Mouse (Mus musculus) v-Abl transformed pro-B cells (cell line): Measurements from ENCODE around the gene Nfatc4.

Source experiments
- in situ Hi-C, 2 experiments: fragments of 400-800 bp; cut with MboI; formaldehyde crosslinking; loops; one replicate each; pipeline ENCODE4 v1.15.1; 2025; ENCODE audit not compliant: unreplicated experiment in 2 of 2

The Nfatc4 gene

GRCm38 (mm10) chr14:55845506-55846294 is 22.8 kb downstream of the Nfatc4 start:
- in situ Hi-C loops: loop anchor here in 1 of 2 experiments (25.0 kb wide), 1 partner anchor 467 kb away; no protein-coding TSS in a partner anchor

- in situ Hi-C loops: loop anchor here in 1 of 2 experiments (25.0 kb wide), 1 partner anchor 461 kb away; no protein-coding TSS in a partner anchor
Measured at GRCm38 (mm10) chr14:55850885-55851284, 27.9 kb downstream of the Nfatc4 start.

GRCm38 (mm10) chr14:55852646-55853551 is 30.0 kb downstream of the Nfatc4 start:
- in situ Hi-C loops: loop anchor here in 1 of 2 experiments (25.0 kb wide), 1 partner anchor 459 kb away; no protein-coding TSS in a partner anchor

- in situ Hi-C loops: loop anchor here in 1 of 2 experiments (25.0 kb wide), 1 partner anchor 459 kb away; no protein-coding TSS in a partner anchor
Measured at GRCm38 (mm10) chr14:55853621-55854285, 30.8 kb downstream of the Nfatc4 start, which contains the start of gene Nynrin. TSS of gene Nynrin (plus strand) at chr14:55854010.

GRCm38 (mm10) chr14:55854406-55855100 is 31.6 kb downstream of the Nfatc4 start:
- in situ Hi-C loops: loop anchor here in 1 of 2 experiments (25.0 kb wide), 1 partner anchor 458 kb away; no protein-coding TSS in a partner anchor

- in situ Hi-C loops: loop anchor here in 1 of 2 experiments (25.0 kb wide), 1 partner anchor 457 kb away; no protein-coding TSS in a partner anchor
Measured at GRCm38 (mm10) chr14:55855101-55855561, 32.2 kb downstream of the Nfatc4 start.

- in situ Hi-C loops: loop anchor here in 1 of 2 experiments (25.0 kb wide), 1 partner anchor 455 kb away; no protein-coding TSS in a partner anchor
Measured at GRCm38 (mm10) chr14:55857588-55857987, 34.6 kb downstream of the Nfatc4 start.

GRCm38 (mm10) chr14:55862186-55862585 is 39.2 kb downstream of the Nfatc4 start:
- in situ Hi-C loops: loop anchor here (10.0 to 25.0 kb wide), 2 partner anchors 77 to 450 kb away; partner anchors contain the start of genes Adcy4 (in 1 of the 2) and Ripk3 (in 1 of the 2)

GRCm38 (mm10) chr14:55862970-55863369 is 40.0 kb downstream of the Nfatc4 start:
- in situ Hi-C loops: loop anchor here (10.0 to 25.0 kb wide), 2 partner anchors 78 to 449 kb away; partner anchors contain the start of genes Adcy4 (in 1 of the 2) and Ripk3 (in 1 of the 2)

- in situ Hi-C loops: loop anchor here (10.0 to 25.0 kb wide), 2 partner anchors 79 to 449 kb away; partner anchors contain the start of genes Adcy4 (in 1 of the 2) and Ripk3 (in 1 of the 2)
Measured at GRCm38 (mm10) chr14:55863773-55864172, 40.8 kb downstream of the Nfatc4 start.

- in situ Hi-C loops: loop anchor here (10.0 to 25.0 kb wide), 2 partner anchors 82 to 445 kb away; partner anchors contain the start of genes Adcy4 (in 1 of the 2) and Ripk3 (in 1 of the 2)
Measured at GRCm38 (mm10) chr14:55866962-55867361, 44.0 kb downstream of the Nfatc4 start.

GRCm38 (mm10) chr14:55868230-55869026 is 45.5 kb downstream of the Nfatc4 start:
- in situ Hi-C loops: loop anchor here (10.0 to 25.0 kb wide), 2 partner anchors 84 to 444 kb away; partner anchors contain the start of genes Adcy4 (in 1 of the 2) and Ripk3 (in 1 of the 2)

GRCm38 (mm10) chr14:55869538-55869937 is 46.6 kb downstream of the Nfatc4 start:
- in situ Hi-C loops: loop anchor here (10.0 to 25.0 kb wide), 2 partner anchors 85 to 443 kb away; partner anchors contain the start of genes Adcy4 (in 1 of the 2) and Ripk3 (in 1 of the 2)

- in situ Hi-C loops: loop anchor here (5.0 to 25.0 kb wide), 2 partner anchors 50 to 440 kb away; no protein-coding TSS in a partner anchor
Measured at GRCm38 (mm10) chr14:55872039-55872438, 49.1 kb downstream of the Nfatc4 start.

- in situ Hi-C loops: loop anchor here (5.0 to 25.0 kb wide), 2 partner anchors 50 to 440 kb away; no protein-coding TSS in a partner anchor
Measured at GRCm38 (mm10) chr14:55872551-55872950, 49.6 kb downstream of the Nfatc4 start.

- in situ Hi-C loops: loop anchor here (5.0 to 25.0 kb wide), 2 partner anchors 49 to 439 kb away; no protein-coding TSS in a partner anchor
Measured at GRCm38 (mm10) chr14:55873242-55873713, 50.3 kb downstream of the Nfatc4 start.
